Mouse (Mus musculus): ENCODE results near the gene Tfap2a. TPM values are rescaled to one million over a fixed set of nuclear protein-coding genes. Genes with fewer than 3 reads are reported as not detected.

Tfap2a gene
- polyA plus RNA-seq (2015; fragmentation: Nextera tagmentation; extraction: Ambion mirVana), result 0.08 and 0.09 TPM in 2 replicates

DNA sequence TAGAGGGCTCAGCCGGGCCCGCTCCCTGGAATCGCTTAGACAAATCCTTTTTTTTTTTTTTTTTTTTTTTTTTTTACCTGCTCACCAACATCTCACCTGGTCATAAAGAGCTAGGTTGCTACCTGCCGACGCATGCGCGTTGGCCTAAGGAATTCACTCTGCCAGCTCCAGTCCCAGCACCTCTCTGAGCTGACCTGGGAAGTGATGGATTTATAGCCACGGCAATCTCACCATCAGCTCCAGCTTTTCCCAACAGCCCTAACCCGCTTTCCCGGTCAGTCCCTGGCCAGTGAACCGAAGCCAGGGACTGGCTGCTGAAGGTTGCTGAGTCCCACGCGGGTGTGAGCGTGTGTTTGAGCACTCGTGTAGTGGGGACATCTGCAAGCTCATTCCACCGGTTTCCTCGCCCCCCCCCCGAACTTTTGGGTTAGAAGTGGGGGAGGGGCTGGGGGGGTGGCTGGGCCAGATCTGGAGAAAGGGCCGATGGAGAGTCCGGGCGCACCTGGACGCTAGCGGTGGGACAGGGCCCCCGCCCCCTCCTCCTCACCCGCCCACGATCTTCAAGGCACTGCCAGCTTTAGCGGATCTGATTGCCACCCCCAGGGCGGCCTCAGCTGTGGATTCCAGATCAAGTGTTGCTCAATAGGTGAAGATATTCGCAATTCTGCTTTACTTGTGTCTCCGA, at the start of gene Tfap2a:
TSS of gene Tfap2a (minus strand) at position 181 of the 685 bp plus-strand sequence.
- DNase-seq (ENCODE audit: low spot score), result no peak

DNA sequence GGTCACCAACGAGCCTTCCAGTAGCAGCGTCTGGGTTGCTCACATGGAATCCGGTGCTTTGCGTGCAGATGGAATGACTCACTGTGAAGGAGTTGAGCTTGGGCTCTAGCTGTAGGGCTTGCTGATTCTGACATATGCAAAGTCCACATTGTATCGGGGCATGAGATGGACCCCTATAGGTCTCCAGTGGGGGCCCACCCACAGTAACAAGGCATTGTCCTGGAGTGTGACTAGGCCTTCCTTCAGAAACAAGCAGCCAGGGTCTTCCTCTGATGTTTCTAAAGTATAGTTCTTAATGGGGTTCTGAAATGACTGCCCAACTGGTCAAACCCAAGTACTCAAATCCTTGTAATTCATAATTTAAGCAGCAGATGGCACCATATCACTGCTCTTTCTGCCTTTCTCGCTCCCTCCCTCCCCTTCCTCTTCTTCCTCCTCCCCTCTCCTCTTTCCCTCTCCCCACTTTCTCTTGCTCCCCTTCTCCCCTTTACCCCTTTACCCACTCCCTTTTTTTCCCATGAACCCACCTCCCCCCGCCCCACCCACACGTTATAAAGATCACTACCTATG, 46.1 kb upstream of the Tfap2a start:
- DNase-seq (ENCODE audit: low spot score), result peak; percentile 7

DNA sequence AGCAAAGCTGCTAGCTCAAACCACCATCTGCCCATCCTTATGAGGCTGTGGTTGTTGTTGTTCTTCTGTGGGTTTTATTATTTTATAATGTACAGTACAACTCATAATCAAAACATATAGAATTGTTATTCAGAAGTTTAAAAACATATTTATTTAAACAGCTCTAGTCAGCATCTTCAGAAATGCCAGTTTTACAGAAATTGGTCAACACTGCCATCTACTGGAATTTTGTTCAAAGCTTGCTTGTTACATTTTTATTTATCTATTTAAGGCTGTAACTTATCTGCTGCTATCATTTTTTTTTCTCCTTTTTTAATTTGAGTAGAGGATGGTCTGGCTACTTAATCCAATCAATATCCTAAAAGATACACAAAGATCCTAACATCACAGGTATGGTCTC, 19.8 kb upstream of the Tfap2a start:
- DNase-seq (ENCODE audit: low spot score), result peak; percentile 28

DNA sequence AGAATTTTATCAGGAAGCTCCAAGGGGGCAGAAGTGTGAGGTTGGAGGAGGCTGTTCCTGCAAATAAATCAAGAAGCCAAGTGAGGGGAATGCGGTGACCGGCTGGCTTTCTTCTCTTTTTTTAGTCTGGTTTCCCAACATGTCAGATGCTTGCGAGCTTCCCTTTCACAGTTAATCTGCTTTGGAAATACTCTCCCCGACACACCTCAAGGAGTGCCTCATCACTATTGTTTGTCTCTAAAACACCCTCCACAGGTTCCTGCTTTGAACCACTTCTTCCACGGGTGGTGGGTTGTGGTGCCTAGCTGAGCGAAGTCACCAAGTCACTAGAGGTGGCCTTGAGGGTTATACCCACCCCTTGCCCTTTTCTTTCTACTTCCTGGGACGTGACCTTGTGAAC, 18.2 kb upstream of the Tfap2a start:
- no peak for DNase-seq (ENCODE audit: low spot score)

DNA sequence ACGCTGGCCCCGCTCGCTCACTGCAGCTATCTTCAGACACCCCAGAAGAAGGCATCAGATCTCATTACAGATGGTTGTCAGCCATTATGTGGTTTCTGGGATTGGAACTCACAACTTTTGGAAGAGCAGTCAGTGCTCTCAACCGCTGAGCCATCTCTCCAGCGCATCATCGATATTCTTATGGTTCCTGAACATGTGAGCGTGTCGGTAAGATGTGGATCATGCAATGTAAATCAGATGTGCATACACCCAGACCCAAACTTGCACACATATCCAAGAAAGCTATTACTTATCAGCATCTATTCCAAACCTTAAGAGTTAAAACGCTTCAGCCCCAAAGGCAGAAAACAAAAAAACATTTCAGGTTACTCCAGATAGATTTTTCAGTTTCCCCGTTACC, 15.9 kb upstream of the Tfap2a start:
- no peak for DNase-seq (ENCODE audit: low spot score)

DNA sequence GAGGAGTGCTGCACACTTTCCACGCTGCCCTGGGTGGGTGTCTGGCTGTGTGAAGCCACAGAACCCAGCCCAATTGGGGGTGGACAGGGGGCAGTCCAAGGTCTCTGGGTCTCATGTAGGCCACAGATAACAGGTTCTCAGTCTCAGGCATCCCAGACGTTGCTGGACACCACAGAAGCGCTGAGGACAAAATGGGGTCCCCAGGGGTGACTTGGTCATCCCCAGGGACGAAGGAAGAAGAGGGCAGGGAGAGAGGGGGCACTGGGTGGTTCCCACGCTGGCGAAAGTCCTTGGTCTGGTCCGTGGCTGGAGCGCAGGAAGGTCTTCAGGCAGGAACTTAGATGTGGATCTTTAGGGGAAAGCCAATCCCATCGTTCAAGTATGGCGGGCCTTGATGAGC, 13.7 kb upstream of the Tfap2a start:
- no peak for DNase-seq (ENCODE audit: low spot score)

DNA sequence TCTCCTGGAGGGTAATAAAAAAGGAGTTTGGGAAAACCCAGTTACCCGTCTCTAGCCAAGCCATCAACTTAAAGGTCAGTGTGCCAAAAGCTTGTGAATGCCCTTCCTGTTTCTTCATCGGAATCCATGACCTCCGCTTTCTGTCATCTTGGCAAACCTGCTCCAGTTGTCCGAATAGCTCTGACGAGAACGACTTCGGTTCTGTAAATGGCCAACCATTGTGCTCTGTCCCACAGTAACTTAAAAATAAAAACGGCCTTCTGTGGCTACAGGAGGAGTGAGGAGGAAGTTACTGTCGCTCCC, 11.4 kb upstream of the Tfap2a start:
- DNase-seq (ENCODE audit: low spot score), result no peak

DNA sequence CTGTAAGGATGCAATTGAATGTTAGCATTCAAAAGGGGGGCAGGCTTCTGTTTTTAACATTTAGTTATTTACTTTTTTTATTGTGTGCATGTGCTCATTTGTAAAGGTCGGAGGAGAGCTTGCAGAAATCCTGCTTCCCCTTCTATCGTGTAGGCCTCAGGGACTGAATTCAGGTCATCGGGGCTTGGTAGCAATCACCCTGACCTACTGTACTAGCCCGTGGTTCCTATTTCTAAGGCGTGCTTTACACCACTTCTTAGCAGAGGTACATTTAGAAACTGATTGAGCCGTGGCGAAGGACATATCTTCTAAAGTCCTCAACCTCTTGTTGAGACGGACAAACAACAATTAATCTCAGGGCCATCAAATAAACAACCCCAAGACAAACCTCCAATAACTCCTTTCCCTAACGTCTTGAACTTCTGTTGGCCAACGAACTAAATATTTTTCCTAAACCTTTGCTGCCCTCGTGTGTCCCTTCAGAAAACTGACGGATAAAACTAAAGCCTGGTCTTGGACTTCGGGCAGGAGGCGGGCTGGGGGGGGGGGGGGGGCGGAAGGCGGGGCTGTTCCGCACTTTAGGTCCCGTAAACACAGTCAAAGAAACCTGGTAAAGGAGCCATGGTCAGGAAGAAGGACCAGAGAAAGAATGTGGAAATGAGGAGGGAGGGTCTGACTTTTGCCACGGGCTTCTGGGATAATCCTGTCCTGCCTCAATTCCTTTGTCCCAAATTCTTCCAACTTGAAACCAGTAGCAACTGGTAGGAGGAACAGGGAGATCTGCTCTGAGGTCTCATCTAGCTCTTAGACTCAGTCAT, 10.8 kb upstream of the Tfap2a start:
- peak; percentile 28 for DNase-seq (ENCODE audit: low spot score)

DNA sequence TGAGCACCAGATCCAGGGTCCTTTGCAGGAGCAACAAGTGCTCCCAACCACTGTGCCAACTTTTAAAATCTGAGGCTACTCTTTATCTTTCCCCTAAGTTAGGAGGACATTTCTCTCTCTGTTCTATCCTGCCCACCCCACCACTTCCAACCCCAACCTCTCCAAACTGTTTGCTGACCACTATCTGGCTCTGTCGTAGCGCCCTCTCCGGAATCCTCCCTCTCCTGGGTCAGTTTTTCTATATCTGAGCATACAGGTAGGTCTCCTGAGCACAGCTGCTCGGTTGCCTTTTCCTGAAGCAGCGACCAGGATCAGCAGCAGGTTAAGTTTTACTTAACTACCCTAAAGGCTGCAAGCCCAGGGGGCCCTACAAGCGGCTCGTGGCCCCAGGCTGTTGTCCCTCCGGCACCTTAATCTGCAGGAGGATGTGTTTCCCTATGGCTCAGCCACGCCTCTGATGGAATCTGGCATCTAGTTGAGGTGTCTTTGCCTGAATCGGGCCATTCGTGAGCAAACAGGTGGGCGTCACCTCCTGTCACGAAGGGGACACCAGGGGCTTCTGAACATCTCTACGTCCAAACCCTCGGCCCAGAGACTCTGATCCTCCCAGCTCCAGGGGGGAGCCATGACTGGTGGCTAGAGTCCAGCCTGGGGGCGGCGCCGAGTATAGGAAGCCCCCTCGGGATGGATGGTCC, 6.1 kb upstream of the Tfap2a start:
- no peak for DNase-seq (ENCODE audit: low spot score)

DNA sequence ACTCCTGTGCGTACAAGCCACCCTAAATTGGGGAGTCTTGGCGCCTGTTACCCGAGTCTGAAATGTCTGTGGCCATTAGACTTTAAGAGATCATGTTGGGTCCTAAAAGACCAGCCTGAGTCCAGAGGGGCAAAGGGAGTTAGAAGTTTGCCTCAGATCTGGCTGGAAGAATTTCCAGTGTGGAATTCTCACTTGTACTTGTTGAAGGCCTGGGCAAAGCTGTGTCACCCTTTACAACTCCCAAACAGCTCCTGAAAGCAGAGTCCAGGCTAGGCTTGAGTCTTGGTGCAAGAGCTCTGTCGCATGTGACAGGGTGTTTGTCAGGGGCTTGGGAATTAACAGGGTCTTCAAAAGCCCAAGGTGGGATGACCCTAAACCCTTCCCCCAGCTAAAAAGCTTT, 5.0 kb upstream of the Tfap2a start:
- no peak for DNase-seq (ENCODE audit: low spot score)

DNA sequence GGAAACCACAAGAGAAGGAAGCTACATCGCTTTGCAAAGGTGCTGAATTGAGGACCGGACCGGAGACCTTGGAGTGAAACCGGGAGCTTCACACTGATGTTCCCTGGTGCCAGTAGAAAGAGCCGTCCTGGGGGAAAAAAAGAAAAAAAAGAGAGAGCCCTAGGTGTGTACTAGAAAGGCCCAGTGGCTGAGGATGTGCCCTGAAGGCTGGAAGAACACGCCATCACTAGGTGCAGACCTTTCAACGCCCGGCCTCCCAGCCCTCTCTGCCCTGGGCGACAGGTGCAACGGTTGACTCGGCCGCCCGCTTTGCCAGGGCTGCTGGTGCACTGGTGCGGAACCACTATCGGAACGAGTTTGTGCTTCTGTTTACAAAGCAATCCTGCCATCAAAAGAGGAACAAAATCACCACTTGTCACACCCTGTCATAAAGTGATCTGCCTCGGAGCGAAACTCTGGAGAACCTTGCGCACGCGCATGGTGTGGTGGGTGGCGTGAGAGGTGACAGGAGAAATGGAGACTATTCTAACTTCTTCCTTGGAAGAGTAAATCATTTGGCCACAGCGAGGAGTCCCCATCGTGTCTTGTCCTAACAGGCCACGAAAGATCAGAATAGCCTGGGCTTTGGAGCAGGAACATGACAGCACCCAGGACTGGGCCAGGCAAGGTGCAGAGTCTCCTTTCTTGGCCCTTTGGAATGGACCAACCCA, 3.8 kb upstream of the Tfap2a start:
- DNase-seq (ENCODE audit: low spot score), result no peak

DNA sequence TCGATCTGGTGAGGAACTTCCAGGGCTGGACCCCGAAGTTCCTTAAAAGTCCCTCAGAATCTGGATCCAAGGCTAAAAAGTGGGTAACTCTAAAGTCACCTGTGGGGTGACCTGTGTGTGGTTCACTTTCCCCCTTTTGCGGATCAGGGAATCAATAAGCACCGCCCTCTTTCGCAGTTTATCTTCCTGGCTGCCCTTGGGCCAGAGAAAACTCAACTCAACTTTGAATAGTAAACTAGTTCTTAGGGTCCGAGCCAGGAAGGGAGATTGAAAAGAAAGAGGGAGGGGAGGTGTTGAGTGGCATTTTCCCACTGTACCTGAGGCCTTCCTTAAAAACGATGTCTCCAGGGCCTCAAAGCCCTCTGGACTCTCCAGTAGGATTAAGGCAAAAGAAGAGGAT, 3.3 kb upstream of the Tfap2a start:
- DNase-seq (ENCODE audit: low spot score), result no peak

DNA sequence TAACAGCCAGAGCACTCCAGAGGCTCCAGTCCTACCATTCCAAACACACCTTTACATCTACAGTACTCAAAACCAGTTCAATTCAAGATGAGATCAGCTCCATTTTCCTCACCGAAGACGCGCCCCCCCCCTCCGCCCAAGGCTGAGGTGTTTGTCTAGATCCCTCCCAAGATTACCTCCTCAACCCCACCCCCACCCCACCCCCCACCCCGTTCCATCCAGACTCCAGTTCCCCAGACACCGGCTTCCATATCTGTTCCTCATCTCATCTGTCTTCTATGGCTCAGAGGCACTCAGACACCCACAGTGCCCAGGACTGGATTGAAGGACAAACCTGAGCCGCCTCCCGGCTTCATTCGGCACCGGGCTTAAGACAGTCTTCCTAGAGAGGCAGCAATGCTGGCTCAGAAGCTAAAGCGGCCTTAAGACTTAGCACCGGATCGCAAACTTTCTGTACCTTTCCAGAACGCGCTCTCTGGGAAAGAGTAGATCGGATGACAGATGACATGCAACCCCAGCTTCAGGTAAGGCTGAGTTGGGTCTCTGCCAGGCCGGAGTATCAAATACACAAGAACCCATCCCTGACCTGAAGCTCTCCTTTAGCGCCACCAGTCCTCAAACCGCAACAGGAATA, 2.7 kb upstream of the Tfap2a start:
- no peak for DNase-seq (ENCODE audit: low spot score)

DNA sequence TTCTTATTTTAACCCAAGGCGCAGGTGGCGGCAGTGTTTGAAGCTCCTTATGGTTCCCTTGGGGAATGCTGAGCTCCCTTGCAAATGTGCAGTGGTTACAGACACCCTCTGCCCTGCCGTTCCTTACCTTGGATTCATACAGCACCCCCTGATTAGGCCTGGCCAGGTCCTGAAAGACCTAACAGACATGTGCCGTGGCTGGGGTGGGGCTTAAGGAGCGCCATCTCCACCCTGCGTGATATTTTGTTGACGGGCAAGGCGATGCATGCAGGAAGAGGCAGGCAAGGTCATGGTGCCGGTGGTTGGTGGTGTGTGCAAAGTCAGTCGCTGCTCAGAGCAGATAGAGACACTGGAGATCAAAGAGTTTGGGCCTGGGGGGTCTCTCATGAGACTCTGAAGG, 1.7 kb upstream of the Tfap2a start:
- no peak for DNase-seq (ENCODE audit: low spot score)

DNA sequence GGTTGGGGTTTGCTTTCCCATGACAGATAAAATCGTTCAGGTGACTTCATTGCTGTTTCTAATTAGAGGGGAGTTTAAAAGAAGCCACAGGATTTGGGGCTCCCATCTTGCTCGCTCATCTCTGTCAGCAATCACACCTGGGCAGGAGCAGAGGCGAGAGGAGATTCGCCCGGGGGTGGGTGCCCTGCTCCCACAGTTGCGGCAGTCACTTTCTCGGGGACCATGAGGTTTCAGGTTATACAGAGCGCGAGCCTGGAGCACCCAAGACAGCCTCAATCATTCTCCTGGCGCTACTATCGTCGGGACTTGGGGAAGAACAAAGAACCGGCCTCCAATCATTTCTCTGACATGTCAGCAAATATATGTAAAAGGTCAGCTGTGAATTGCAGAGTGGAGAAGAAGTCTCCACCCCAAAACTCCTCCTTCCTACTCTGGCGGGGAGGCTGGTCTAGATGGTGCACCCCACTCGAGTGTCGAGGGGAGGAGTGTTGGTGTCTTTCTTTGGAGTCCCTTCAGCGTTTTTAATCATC, 1.0 kb upstream of the Tfap2a start:
- no peak for DNase-seq (ENCODE audit: low spot score)

DNA sequence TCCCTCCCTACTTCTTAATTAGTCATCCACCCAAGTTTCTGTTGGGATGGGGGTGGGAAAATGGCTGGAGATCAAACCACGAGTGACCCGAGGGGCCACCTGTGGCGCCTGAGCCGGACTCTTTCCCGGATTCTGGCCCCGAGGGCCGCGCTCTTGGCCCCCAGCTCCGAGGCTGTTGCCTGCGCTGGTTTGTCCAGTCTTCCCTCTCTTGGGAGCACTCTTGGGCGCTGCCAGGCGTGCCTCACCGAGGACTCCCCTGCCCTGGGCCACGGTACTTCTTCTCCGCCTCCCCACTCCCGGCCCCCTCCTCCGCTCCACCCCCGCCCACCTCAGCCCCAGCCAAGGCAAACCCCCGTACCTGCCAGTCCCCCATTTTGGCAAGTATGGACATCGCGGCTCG, 415 bp downstream of the Tfap2a start:
- DNase-seq (ENCODE audit: low spot score), result no peak

DNA sequence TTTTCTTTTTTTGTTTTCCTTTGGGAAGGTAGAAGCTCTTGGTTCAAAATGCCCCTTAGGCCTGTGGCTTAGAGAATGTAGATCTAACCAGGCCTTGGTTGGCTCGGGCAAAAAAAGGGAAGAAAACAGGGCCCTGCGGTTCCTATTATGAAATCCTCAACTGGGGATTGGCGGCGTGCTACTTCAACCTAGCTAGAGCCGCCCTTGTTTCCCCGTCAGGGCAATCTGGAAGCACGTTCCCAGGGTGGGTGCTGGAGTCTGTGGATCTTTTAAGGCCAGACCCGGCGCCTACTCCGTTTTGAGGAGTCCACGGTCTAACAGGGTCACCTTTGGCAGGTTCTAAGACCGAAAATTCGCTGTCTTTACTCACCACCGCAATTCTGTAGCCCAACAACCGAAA, 1.1 kb downstream of the Tfap2a start:
- DNase-seq (ENCODE audit: low spot score), result no peak

DNA sequence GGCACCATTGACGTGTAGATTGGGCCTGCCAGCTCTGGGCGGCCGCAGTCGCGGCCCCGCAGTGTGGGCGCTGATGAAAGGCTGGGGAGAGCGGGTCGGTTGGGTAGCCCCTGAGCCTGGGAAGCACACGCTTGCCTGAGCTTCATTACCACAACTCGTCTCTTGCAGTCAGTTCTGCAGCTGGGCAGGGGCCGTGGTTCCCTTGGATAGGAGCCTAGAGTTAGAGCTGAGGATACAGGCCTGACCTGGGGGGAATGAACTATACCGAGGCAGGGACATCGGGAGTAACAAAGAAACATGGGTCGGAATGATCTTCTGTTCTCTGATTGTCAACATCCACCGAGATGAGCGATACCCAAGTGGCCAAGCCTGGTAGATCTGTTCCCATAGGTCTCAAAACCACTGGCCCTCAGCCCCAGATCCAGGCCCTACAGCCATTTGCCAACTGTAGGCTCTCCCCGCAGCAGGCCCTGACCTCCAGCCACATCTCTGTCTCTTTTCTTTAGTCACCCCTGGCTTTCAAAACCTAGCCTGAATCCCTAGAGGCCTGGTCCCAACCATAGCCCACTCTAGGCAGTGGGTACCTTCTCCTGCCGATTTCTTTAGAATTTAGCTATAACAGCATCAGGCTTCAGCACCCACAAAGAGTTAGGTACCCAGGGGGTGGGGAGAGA, 1.9 kb downstream of the Tfap2a start:
- no peak for DNase-seq (ENCODE audit: low spot score)

DNA sequence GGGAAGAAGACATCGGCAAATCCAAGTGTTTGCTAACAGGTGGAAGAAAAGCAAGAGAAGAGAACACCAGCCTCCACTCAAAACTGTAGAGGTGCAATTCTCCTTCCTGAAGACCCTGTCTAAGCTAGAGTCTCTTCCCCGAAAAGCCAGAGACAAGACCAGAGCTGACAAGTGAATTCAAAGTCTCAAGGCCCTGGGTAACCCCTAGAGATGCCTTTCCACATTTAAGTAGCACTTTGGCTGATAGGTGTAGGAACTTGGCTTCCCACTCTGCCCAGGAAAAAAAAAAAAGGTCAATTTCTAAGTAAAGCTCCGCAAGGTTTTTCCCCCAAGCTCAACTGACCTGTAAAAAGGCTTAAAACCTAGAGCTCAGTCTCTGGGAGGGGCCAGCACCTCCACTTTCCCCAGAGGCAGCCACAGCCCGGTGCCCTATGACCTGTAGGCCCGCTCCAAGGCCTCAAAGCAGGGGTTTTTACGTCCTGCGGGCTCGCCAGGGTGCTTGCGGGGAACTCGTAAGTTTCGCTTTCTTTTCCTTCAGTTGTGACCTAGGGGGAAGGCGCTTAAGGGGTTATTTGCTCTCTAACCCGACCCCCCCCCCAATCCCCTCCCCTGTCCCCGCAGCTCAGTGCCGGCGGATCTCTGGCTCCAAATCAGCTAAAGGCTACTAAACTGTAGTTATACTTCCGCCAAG, 2.6 kb downstream of the Tfap2a start:
- DNase-seq (ENCODE audit: low spot score), result no peak

Measured in thymus, postnatal 0 days (tissue).